Mouse (Mus musculus) layer of hippocampus, postnatal 25 days (tissue): ENCODE measurements at regions not wholly inside any gene's neighbourhood (a gene's known extent, or its start where the extent isn't known, plus 50 kb on each side); places are given as distances from the start of the nearest gene placed in this dataset.

Source experiments
- DNase-seq, 2 experiments: peaks; one replicate each; pipeline ENCODE4 v3.0.0; 2022; ENCODE audit warnings: mixed read lengths in 2 of 2, low spot score in 1 of 2; ENCODE audit errors: extremely low spot score in 1 of 2

- DNase-seq: no peak
Observed at GRCm38 (mm10) chr2:38420498-38420897, 81.4 kb downstream of the Lhx2 start.

GRCm38 (mm10) chr2:38422406-38422805 lies 83.3 kb downstream of the Lhx2 start:
- DNase-seq: no peak

- no peak for DNase-seq
Observed at GRCm38 (mm10) chr2:38423886-38424277, 84.8 kb downstream of the Lhx2 start.

GRCm38 (mm10) chr2:38424278-38424931 lies 85.3 kb downstream of the Lhx2 start:
- DNase-seq: no peak

GRCm38 (mm10) chr2:38424976-38425375 lies 85.9 kb downstream of the Lhx2 start:
- DNase-seq: no peak

- DNase-seq: peak; percentile 65 to 75
Observed at GRCm38 (mm10) chr2:38429752-38430378, 81.6 kb upstream of the Nek6 start.

GRCm38 (mm10) chr2:38431546-38431945 lies 79.9 kb upstream of the Nek6 start:
- DNase-seq: no peak

GRCm38 (mm10) chr2:38433736-38434135 lies 77.7 kb upstream of the Nek6 start:
- no peak for DNase-seq

GRCm38 (mm10) chr2:38436701-38437100 lies 74.7 kb upstream of the Nek6 start:
- DNase-seq: no peak

GRCm38 (mm10) chr2:38439191-38439590 lies 72.3 kb upstream of the Nek6 start:
- no peak for DNase-seq

- no peak for DNase-seq
Observed at GRCm38 (mm10) chr2:38439973-38440372, 71.5 kb upstream of the Nek6 start.

GRCm38 (mm10) chr2:38449092-38449491 lies 62.4 kb upstream of the Nek6 start:
- DNase-seq: no peak

GRCm38 (mm10) chr2:38456571-38456970 lies 54.9 kb upstream of the Nek6 start:
- DNase-seq: no peak

GRCm38 (mm10) chr2:38460367-38460766 lies 51.1 kb upstream of the Nek6 start:
- no peak for DNase-seq

GRCm38 (mm10) chr2:38460825-38461540 lies 50.5 kb upstream of the Nek6 start:
- DNase-seq: peak; percentile 61 to 83
